Mouse (Mus musculus) forebrain, postnatal 0 days (tissue): Measurements from ENCODE around the gene Tbl3. TPM values are rescaled to one million over a fixed set of nuclear protein-coding genes. Genes with fewer than 3 reads are reported as not detected.

Experiments used
- ATAC-seq: fragments of 200-750 bp; cut with Nextera tagmentation; 2 replicates; pipeline ENCODE4 v1.8.0; 2017; ENCODE audit warnings: mild to moderate bottlenecking, moderate library complexity
- DNase-seq: peaks from one replicate; pipeline ENCODE4 v3.0.0-alpha.2; 2015
- H3K27ac ChIP-seq: fragments of 300-500 bp; sonication (generic); 2 replicates; pipeline ENCODE4 v1.5.1; 2014; ENCODE audit warnings: low read depth, mild to moderate bottlenecking, antibody characterized with exemption, low read length, moderate library complexity, mixed read lengths
- H3K27me3 ChIP-seq: fragments of 300-500 bp; sonication (generic); 2 replicates; pipeline ENCODE4 v1.6.1; 2014; ENCODE audit warnings: mild to moderate bottlenecking, low read length, mixed read lengths; ENCODE audit not compliant: insufficient read depth
- H3K36me3 ChIP-seq: fragments of 300-500 bp; sonication (generic); 2 replicates; pipeline ENCODE4 v1.6.1; 2014; ENCODE audit warnings: mild to moderate bottlenecking, moderate library complexity; ENCODE audit not compliant: insufficient read depth
- H3K4me1 ChIP-seq: fragments of 300-500 bp; sonication (generic); 2 replicates; pipeline ENCODE4 v1.6.1; 2014; ENCODE audit warnings: antibody characterized with exemption; ENCODE audit not compliant: insufficient read depth
- H3K4me2 ChIP-seq: fragments of 300-500 bp; sonication (generic); 2 replicates; pipeline ENCODE4 v1.6.1; 2014; ENCODE audit warnings: low read depth, mild to moderate bottlenecking, moderate library complexity
- H3K4me3 ChIP-seq: fragments of 300-500 bp; sonication (generic); 2 replicates; pipeline ENCODE4 v1.5.1; 2014; ENCODE audit warnings: low read depth, low read length, mixed read lengths
- H3K9ac ChIP-seq: fragments of 300-500 bp; sonication (generic); 2 replicates; pipeline ENCODE4 v1.6.1; 2014; ENCODE audit warnings: mild to moderate bottlenecking
- H3K9me3 ChIP-seq: fragments of 300-500 bp; sonication (generic); 2 replicates; pipeline ENCODE4 v1.6.1; 2016; ENCODE audit warnings: low read length
- CTCF ChIP-seq: sonication (generic); IDR thresholded peaks from 2 replicates; pipeline ENCODE4 v1.5.1; 2016; ENCODE audit warnings: antibody characterized with exemption, control low read depth, low read depth
- whole genome bisulfite sequencing: fragments of 180-500 bp; shearing (Covaris S2); extraction: QIAGEN DNeasy Blood & Tissue Kit; methylation state at CpG from one replicate; pipeline ENCODE4 v1.1.7; 2014; 5-methylcytosine and 5-hydroxymethylcytosine counted together
- polyA plus RNA-seq: library from polyadenylated mRNA; unstranded; fragments of >200 nt; fragmentation: Nextera tagmentation; extraction: Ambion mirVana; gene quantifications from 2 replicates; pipeline ENCODE4 v1.2.1, GENCODE M21; 2015
- total RNA-seq: library from RNA; depleted of rRNA; stranded (reverse); fragments of >200 nt; gene quantifications from 2 replicates; pipeline ENCODE4 v1.2.3, GENCODE M21; 2014

Tbl3 gene
- total and polyA plus RNA-seq, 2 experiments from 2014 or later, result 39.0 to 48.0 TPM

GRCm38 (mm10) chr17:24692385-24692784 is 15.1 kb downstream of the Tbl3 start:
- no peak for TF ChIP-seq CTCF
- 91% methylated on average over 5 of the region's 5 CpGs for WGBS
- H3K4me1 ChIP-seq, result peaks cover 29% of the 10 kb centered on the region

GRCm38 (mm10) chr17:24689251-24690081 is 18.0 kb downstream of the Tbl3 start, which contains the start of gene Syngr3:
TSS of gene Syngr3 (minus strand) at chr17:24689955.
- H3K4me2 ChIP-seq, result peak within 1 kb of the TSS; percentile 74
- peaks cover 22% of the 10 kb centered on the region for H3K4me1 ChIP-seq
- WGBS, result 2% methylated on average over 41 of the region's 55 CpGs
- peaks cover 17% of the 10 kb centered on the region; the same call in 1 of the 2 replicates for H3K36me3 ChIP-seq
- no peaks in the 10 kb centered on the region for H3K9me3 ChIP-seq
- H3K27me3 ChIP-seq, result no peaks in the 10 kb centered on the region
- TF ChIP-seq CTCF, result 0 out of 2 replicates have a peak, but pooled peaks have one; percentile 14
- peak within 1 kb of the TSS; percentile 92 for H3K9ac ChIP-seq
- DNase-seq (peak; percentile 80), ATAC-seq (peak; percentile 80)
- H3K27ac ChIP-seq, result peak within 1 kb of the TSS; percentile 88
- peak within 1 kb of the TSS; percentile 80 for H3K4me3 ChIP-seq

More at GRCm38 (mm10) chr17:24692385-24692784, 15.1 kb downstream of the Tbl3 start:
- Histone ChIP-seq H3K4me2 (no peak overlapping the region), H3K4me3 (no peak overlapping the region), H3K27me3 (no peaks in the 10 kb centered on the region), H3K9me3 (no peaks in the 10 kb centered on the region), H3K9ac (no peak overlapping the region), H3K27ac (no peak overlapping the region), H3K36me3 (peaks cover 7% of the 10 kb centered on the region; the same call in 1 of the 2 replicates)
- no peak for DNase-seq
- no peak for ATAC-seq

GRCm38 (mm10) chr17:24687599-24687998 is 19.9 kb downstream of the Tbl3 start:
- DNase-seq, result no peak
- no peaks in the 10 kb centered on the region for H3K9me3 ChIP-seq
- H3K4me1 ChIP-seq, result peaks cover 22% of the 10 kb centered on the region
- no peak overlapping the region for H3K27ac ChIP-seq
- peak overlapping the region; percentile 28 for H3K4me3 ChIP-seq
- peak overlapping the region; percentile 43 for H3K9ac ChIP-seq
- WGBS, result 16% methylated on average over 23 of the region's 23 CpGs
- peak overlapping the region; percentile 74 for H3K4me2 ChIP-seq
- ATAC-seq, result no peak
- TF ChIP-seq CTCF, result no peak
- H3K36me3 ChIP-seq, result peaks cover 16% of the 10 kb centered on the region
- no peaks in the 10 kb centered on the region for H3K27me3 ChIP-seq

GRCm38 (mm10) chr17:24687146-24687595 is 20.3 kb downstream of the Tbl3 start:
- no peak for DNase-seq
- no peak for TF ChIP-seq CTCF
- WGBS, result 2% methylated on average over 25 of the region's 25 CpGs

DNA sequence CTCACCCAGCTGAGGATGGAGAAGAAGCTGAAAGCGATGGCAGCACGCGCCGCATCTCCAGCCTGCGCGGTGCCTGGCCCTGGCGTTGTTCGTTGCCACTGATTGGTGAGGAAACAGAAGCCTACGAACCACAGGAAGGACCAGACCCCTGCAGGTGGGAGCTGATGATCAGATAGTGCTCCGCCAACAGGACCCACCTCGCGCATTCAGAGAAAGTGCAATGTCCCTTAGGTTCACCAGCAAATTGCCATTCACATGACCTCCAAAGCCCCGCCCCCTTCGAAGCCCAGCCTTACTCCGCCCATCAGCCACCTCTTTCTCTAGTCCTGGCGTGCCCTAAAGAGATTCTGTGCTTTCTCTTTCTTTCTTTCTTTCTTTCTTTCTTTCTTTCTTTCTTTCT is 20.9 kb downstream of the Tbl3 start:
- Histone ChIP-seq H3K36me3 (peaks cover 26% of the 10 kb centered on the region), H3K27me3 (no peaks in the 10 kb centered on the region), H3K27ac (no peak overlapping the region), H3K9me3 (no peaks in the 10 kb centered on the region), H3K4me1 (peaks cover 22% of the 10 kb centered on the region), H3K9ac (0 out of 2 replicates have a peak overlapping the region, but pooled peaks have one; percentile 10), H3K4me2 (peak overlapping the region; percentile 15; the same call in 1 of the 2 replicates), H3K4me3 (no peak overlapping the region)
- no peak for ATAC-seq
- TF ChIP-seq CTCF, result no peak
- WGBS, result 32% methylated on average over 16 of the region's 16 CpGs
- DNase-seq, result no peak

More at GRCm38 (mm10) chr17:24687146-24687595, 20.3 kb downstream of the Tbl3 start:
- Histone ChIP-seq H3K4me3 (peak overlapping the region; percentile 28), H3K4me1 (peaks cover 22% of the 10 kb centered on the region), H3K9me3 (no peaks in the 10 kb centered on the region), H3K27ac (no peak overlapping the region), H3K9ac (peak overlapping the region; percentile 43), H3K27me3 (no peaks in the 10 kb centered on the region), H3K36me3 (peaks cover 21% of the 10 kb centered on the region), H3K4me2 (peak overlapping the region; percentile 74)
- no peak for ATAC-seq

GRCm38 (mm10) chr17:24677500-24678080 is 29.9 kb downstream of the Tbl3 start:
- 96% methylated on average over 24 of the region's 24 CpGs for WGBS
- DNase-seq, result no peak
- Histone ChIP-seq H3K27me3 (no peaks in the 10 kb centered on the region), H3K9ac (no peak overlapping the region), H3K4me1 (no peaks in the 10 kb centered on the region), H3K4me3 (no peak overlapping the region), H3K4me2 (no peak overlapping the region), H3K36me3 (peaks cover 59% of the 10 kb centered on the region), H3K27ac (no peak overlapping the region), H3K9me3 (no peaks in the 10 kb centered on the region)
- ATAC-seq, result no peak
- TF ChIP-seq CTCF, result no peak

DNA sequence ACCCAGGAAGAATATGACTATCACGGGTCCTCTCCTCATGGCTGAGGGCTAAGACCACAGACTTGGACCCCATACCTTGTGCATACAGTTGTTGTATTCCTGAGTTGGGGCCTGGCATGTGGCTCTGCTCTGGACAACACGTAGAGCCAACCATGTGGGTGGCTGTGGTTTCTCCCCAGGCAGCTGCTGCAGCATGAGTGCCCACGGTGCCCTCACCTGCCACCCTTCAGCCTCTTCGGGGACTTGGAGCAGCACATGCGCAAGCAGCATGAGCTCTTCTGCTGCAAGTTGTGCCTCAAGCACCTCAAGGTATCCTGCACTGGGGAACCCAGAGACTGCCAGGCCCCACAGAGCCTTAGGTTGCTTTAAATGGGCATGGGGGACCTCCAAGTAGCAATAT is 30.6 kb downstream of the Tbl3 start:
- no peak for ATAC-seq
- H3K4me1 ChIP-seq, result no peaks in the 10 kb centered on the region
- H3K4me3 ChIP-seq, result no peak overlapping the region
- no peaks in the 10 kb centered on the region for H3K9me3 ChIP-seq
- no peak overlapping the region for H3K27ac ChIP-seq
- 93% methylated on average over 5 of the region's 5 CpGs for WGBS
- no peak for DNase-seq
- peaks cover 52% of the 10 kb centered on the region for H3K36me3 ChIP-seq
- no peak overlapping the region for H3K4me2 ChIP-seq
- H3K9ac ChIP-seq, result no peak overlapping the region
- H3K27me3 ChIP-seq, result no peaks in the 10 kb centered on the region
- TF ChIP-seq CTCF, result no peak
